Mouse (Mus musculus) urinary bladder, adult 18-20 months (tissue): Measurements from ENCODE around the gene Cnih2.

Experiments used
- DNase-seq, 2 experiments: peaks; one replicate each; pipeline ENCODE4 v3.0.0; 2022; ENCODE audit warnings: low spot score in 2 of 2, mixed read lengths in 2 of 2

Cnih2 gene

DNA sequence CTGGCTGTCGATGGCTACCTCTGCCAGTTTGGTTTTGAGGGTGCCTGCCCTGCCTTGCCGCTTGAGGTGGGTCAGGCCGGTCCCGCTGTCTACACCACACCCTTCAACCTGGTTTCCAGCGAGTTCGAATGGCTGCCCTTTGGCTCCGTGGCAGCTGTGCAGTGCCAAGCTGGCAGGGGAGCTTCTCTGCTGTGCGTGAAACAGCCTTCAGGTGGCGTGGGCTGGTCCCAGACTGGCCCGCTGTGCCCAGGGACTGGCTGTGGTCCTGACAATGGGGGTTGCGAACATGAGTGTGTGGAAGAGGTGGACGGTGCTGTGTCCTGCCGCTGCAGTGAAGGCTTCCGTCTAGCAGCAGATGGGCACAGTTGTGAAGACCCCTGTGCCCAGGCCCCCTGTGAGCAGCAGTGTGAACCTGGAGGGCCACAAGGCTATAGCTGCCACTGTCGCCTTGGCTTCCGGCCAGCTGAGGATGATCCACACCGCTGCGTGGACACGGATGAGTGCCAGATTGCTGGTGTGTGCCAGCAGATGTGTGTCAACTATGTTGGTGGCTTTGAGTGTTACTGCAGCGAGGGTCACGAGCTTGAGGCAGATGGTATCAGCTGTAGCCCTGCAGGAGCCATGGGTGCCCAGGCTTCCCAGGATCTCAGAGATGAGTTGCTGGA lies 29.6 kb downstream of the Cnih2 start:
- no peak for DNase-seq

DNA sequence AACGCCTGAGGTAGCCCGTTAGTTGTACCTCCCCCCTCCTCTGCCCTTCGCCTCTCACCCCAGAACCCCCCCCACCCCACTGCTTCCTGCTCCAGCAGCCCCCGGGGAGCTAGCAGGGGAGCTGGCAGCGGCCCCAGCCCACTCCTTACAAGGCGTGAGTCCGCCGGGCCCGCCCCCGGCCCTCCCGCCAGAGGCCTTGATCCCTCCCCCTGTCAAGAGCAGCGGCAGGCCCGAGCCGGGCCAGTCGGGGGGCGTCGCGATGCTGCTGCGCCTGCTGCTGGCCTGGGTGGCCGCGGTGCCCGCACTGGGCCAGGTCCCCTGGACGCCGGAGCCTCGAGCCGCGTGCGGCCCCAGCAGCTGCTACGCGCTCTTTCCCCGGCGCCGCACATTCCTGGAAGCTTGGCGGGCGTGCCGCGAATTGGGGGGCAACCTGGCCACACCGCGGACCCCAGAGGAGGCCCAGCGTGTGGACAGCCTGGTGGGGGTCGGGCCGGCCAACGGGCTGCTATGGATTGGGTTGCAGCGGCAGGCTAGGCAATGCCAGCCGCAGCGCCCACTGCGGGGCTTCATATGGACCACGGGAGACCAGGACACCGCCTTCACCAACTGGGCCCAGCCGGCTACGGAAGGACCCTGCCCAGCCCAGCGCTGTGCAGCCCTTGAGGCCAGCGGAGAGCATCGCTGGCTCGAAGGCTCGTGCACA lies 30.3 kb downstream of the Cnih2 start, which contains the start of gene Cd248:
Gene Cd248 (plus strand): TSS at position 212 of the 703 bp plus-strand sequence.
- DNase-seq = peak in 1 of 2 experiments; percentile 55

DNA sequence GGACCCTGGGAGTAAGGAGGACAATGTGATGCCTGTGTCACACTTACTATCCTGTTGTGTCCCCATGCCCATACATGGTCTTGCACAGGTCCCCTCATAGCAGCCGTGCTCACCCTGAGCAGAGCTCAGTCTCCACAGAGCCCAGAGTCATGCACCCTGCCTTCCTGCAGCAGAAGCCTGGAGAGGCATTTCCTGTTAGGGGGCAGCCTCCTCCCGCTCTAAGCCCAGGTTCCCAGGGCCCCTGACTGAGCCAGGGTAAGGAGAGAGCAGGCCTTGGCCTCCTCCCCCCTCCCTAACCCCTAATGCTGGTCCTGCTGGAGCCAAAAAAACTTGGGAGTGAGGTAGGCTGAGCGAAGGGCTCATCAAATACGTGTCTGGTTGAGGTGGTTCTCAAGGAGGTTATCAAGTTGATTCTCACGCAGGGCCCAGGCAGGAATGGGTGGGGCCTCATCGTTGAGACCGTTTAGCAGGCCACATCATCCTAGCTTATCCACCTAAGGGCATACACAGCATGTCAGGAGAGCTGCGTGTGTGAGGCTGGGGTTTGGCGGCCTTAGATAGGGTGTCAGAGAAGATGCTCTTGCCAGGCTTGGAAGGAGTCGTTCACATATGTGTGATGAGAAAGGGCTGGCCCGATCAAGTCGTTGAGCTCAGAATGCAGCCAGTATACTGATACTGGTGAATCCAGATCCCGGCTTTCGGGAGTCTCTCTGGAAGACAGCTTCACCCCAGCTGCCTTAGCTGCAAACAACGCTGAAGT lies 31.1 kb downstream of the Cnih2 start:
- no peak for DNase-seq

DNA sequence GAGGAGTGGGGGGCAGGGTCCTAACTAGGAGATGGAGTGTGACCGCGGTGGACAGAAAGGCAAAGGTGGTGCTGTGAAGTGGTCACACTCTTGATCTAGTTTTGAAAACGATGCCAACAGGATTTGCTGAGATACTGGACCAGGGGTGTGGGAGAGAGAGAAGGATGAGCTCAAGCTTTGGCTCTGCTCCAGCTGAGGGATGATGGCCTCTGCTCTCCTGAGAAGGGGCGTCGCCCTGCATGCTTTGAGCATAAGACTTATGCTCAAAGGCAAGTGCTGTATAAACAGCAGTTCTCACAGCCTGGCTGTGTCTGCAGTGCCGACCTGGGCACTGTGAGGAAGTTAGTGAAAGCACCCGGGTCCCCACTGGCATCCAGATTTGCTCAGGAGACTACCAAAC lies 33.2 kb downstream of the Cnih2 start:
- peak in 1 of 2 experiments; percentile 64 for DNase-seq

- DNase-seq = peak in 1 of 2 experiments; percentile 71
These were observed 35.9 kb downstream of the Cnih2 start for GRCm38 (mm10) chr19:5062446-5062845.

DNA sequence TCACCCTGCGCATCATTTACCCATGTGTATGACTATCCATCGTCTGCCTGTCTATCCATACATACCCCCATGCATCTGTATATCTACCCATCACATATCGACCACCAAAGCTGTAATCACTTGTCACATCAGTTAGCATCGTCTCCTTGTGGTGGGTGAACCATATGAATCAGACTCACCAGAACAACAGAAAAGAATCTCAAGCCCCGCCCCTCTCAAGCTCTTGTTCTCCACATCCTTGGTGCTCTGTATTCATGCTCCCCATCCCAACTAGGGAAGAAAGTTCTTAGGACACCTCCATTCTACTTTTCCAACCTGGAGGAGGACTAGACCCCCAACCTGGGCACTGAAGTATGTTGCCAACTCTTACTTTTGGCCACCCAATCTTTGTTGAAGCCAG lies 36.3 kb downstream of the Cnih2 start:
- no peak for DNase-seq

DNA sequence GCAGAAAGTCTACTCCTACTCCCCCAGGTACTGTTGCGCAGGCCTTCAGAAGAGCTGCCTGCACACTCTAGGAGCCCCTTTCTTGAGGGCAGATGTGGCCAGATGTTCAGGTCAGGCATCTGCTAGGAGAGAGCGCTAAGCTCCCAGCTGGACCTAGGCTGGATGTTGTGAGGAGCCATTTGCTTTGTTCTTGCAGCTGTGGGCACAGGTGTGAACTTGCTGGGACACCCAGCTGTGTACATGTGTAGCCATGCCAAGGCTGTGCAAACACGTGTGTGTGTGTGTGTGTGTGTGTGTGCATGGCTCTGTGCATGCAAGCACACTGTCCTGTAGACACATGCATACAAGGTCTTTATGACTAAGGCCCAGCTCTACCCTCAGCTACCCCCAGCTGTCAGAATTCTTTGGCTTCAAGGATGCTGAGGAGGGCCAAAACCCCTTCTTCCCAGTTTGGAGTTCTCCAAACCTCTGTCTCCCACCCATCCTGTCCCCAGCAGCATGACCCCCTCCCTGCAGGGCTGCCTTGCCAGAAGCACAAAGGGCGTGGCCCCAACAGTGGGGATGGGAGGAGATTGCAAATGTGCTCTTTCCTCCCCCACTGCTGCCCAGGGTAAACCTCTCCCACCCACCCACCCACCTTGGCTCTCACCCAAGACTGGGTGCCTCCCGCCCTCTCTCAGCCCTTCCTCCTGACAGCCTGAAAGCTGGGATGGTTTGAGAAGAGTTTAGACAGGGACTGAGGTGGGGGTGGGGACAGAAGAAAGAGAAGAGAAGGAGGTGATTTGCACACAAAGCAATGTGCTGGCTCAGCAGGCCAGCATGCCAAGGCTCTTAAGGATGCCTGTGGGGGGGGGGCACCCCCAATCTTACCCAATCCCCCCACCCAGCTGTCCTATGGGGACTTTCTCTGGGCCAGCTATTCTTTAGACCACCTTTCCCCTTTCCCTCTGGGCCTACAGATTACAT lies 37.7 kb downstream of the Cnih2 start:
- DNase-seq = no peak

DNA sequence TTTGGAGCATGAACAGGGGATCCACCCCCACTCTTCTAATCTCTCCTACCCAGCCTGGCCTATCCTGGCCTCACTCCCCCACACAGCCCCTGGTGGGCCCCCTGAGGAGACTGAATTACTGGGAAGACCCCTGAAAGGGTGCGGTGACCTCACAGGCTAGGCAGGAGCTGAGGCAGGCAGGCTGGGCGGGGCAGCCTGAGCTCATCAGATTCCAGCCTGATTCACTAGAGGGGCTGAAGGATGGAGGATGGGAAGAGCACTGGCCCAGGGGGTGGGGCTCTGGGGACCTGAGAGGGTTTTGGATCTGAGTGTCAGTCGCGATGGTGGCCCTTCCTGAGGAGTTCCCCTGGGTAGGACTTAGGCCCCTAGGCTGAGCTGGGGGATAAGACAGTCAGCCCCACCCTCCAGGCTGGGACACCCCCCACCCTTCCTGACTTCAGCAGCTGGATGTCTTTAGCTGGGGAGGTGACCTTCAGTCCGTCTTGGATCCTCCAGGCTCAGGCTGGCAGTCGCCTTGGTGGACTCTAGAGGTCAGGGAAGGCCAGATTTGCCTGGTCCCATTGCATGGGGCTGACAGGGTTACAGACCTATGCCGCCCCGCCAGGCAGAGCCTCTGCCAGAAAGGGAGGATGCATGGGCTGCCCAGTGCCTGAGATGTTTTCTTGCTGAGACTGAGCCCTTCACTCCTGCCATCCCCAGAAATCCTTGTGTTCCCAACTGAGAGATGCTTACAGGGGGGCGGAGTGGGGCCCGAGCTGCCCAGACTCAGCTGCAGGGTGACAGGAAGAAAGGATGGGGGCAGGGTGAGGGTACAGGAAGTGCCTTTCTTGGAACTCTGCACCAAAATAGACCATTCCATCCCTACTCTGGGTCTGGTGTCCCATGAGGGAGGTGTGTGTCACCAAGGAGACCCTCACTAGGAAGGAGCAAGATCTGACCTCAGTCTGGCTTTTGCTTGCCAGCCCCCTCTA lies 39.2 kb downstream of the Cnih2 start:
- DNase-seq = no peak

- no peak for DNase-seq
These were observed 40.2 kb downstream of the Cnih2 start for GRCm38 (mm10) chr19:5057876-5058775.

DNA sequence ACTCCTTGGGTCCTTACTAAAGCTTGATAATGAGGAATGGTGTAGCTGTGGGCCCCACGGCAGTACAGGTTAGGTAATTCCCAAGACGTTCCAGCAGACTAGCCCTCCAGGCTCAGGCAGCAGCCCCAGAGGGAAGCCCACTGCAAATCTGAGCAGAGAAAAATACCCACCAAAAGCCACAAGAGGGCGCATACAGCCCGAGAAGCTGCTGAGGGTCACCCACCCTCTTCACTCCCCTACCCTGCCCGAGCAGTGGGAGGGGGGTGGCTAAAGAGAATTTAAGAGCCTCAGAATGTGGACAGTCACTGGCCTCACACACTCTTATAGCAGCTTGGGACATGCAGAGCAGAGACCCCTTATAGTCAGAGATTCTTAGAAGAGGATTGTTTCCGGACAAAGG lies 42.1 kb downstream of the Cnih2 start:
- DNase-seq = no peak

GRCm38 (mm10) chr19:5053909-5054308 lies 44.4 kb downstream of the Cnih2 start:
- no peak for DNase-seq

GRCm38 (mm10) chr19:5052853-5053252 lies 45.5 kb downstream of the Cnih2 start:
- no peak for DNase-seq

DNA sequence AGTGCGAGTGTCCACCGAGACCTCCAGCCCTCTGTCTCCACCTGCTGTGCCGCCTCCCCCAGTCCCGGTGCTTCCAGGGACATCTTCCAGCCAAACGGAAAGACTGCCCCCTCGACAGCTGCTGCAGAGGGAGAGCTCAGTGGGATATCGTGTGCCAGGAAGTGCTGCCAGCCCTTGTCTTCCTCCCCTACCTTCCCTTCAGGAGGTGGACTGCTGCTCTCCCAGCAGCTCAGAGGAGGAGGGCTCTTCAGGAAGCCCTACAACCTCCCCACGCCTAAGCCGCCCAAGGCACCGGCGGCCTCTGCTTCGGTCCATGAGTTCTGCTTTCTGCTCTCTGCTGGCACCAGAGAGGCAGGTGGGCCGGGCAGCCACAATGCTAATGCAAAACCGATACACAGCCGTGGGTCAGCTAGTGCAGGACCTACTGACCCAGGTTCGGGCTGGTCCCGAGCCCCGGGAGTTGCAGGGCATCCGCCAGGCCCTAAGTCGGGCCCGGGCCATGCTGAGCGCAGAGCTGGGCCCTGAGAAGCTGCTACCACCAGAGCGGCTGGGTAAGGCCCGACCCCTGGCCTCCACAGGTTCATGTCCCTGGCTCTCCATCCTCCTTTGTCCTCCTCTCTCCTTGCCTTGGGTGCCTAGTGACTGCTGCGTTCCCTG lies 46.0 kb downstream of the Cnih2 start:
- DNase-seq = no peak

GRCm38 (mm10) chr19:5051515-5051914 lies 46.8 kb downstream of the Cnih2 start:
- no peak for DNase-seq

GRCm38 (mm10) chr19:5051031-5051430 lies 47.3 kb downstream of the Cnih2 start:
- DNase-seq = no peak

GRCm38 (mm10) chr19:5050047-5050905 lies 48.0 kb downstream of the Cnih2 start, which contains the start of gene Rin1:
Gene Rin1 (plus strand): TSS chr19:5050481.
- peak; percentile 60 to 83 for DNase-seq

DNA sequence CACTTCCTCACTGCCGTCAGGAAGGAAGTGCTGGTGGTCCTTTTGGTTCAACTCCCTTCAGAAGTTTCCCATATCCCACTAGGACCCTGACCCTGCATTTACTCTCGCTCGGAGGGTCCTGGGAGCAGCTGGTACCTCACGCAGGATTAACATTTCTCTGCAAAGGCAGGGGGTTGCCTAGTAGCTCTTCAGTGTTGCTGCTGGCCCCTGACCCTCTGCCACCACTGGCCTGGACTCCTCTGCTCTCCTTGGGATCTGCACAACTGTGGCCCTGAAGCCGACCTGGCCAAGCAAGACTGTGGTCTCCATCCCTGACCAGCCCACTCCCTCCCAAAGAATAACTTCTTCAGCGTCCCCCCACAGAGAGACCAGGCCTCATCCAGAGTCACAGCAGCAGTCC lies 49.0 kb downstream of the Cnih2 start:
- DNase-seq = no peak
